Mouse (Mus musculus) heart, postnatal 0 days (tissue): Measurements from ENCODE around the gene Wnt3.

ENCODE experiments used
- CTCF ChIP-seq: IDR thresholded peaks from 2 replicates; pipeline ENCODE4 v1.5.1; 2016; ENCODE audit warnings: antibody characterized with exemption, control low read depth, low read depth
- EP300 ChIP-seq: IDR thresholded peaks from 2 replicates; pipeline ENCODE4 v1.6.1; 2016; ENCODE audit warnings: antibody characterized with exemption, low read depth

GRCm38 (mm10) chr11:103731594-103731993 is 42.4 kb upstream of the Wnt3 start:
- no peak for TF ChIP-seq CTCF
- no peak for TF ChIP-seq EP300
